In genomic region chr17:79485239-79485638, GRCm38 (mm10) we compare ENCODE assay signal across 21 mouse cellular contexts.
DNase-seq lines count a peak whose midpoint lies in the region; ATAC-seq and TF ChIP-seq lines count a peak whose summit lies in the region.
"Had no signal": no experiment of that assay in that cellular context is flagged by ENCODE, and none has a peak within 500 bp of the region (broad histone marks: within the 10 kb centered on the region; RNA-seq: fewer than 3 reads in every experiment).

No protein-coding gene starts in this region.

- H3K9me3 ChIP-seq in liver, embryonic 12.5 days (replicated peaks): no peaks in the 10 kb centered on the region
- H3K9me3 ChIP-seq: embryonic facial prominence, embryonic 13.5 days; forebrain, embryonic 13.5 days; heart, embryonic 10.5 days had no signal

- no peak for TF ChIP-seq POLR2A in liver, adult 2 months (IDR thresholded peaks at IDR 0.05; ENCODE audit: extremely low read depth, insufficient read depth, low read length)

- no peaks in the 10 kb centered on the region for H3K4me1 ChIP-seq in liver, adult 2 months (ENCODE audit: control insufficient read depth, insufficient read depth, low read length)
- no peaks in the 10 kb centered on the region for H3K4me1 ChIP-seq in liver, embryonic 12.5 days
- H3K4me1 ChIP-seq: embryonic facial prominence, embryonic 13.5 days; forebrain, embryonic 13.5 days had no signal

- peak; percentile 15 for DNase-seq in liver, adult 2 months (ENCODE audit: extremely low read depth, low read depth, low spot score)
- peak; percentile 7 for DNase-seq in c-Kit-positive CD71-negative TER-119-negative erythroid progenitor cells, embryonic 14.5 days (ENCODE audit: low read depth)
- DNase-seq in left cerebral cortex, postnatal 25 days (ENCODE audit: low spot score in 2 of 2): no peak
- no peak for DNase-seq in urinary bladder, postnatal 36 days (ENCODE audit: low spot score in 2 of 2)
- DNase-seq: adrenal gland, postnatal 14 days; cerebellum, adult 2 months; cerebellum, postnatal 14 days; forebrain, postnatal 0 days; gastrocnemius, postnatal 14 days; heart, postnatal 10 days; heart, postnatal 4 days had no signal

- H3K4me2 ChIP-seq in liver, embryonic 12.5 days: no peak overlapping the region
- H3K4me2 ChIP-seq: embryonic facial prominence, embryonic 13.5 days; forebrain, embryonic 13.5 days; hindbrain, embryonic 14.5 days had no signal

- no peaks in the 10 kb centered on the region for H3K36me3 ChIP-seq in liver, adult 2 months (ENCODE audit: control insufficient read depth, insufficient read depth, low read length)
- no peaks in the 10 kb centered on the region for H3K36me3 ChIP-seq in liver, embryonic 12.5 days
- H3K36me3 ChIP-seq: embryonic facial prominence, embryonic 13.5 days; heart, embryonic 10.5 days had no signal

- 68% methylated on average over 5 of the region's 5 CpGs for WGBS in liver, adult 2 months
- 41% methylated on average over 5 of the region's 5 CpGs for WGBS in liver, embryonic 12.5 days (ENCODE audit: insufficient replicate concordance)

- H3K9ac ChIP-seq in liver, adult 2 months (ENCODE audit: low read depth, low read length): no peak overlapping the region
- H3K9ac ChIP-seq in liver, embryonic 12.5 days: no peak overlapping the region
- H3K9ac ChIP-seq: embryonic facial prominence, embryonic 13.5 days; forebrain, embryonic 13.5 days; forebrain, postnatal 0 days; hindbrain, embryonic 14.5 days had no signal

- no peaks in the 10 kb centered on the region for H3K79me2 ChIP-seq in liver, adult 2 months (ENCODE audit: control insufficient read depth, insufficient read depth, low read length)

- no peak for ATAC-seq in liver, embryonic 12.5 days
- ATAC-seq in megakaryocyte, adult 5-6 weeks (ENCODE audit: poor library complexity, severe bottlenecking): peak; percentile 89
- ATAC-seq in neutrophil, adult 5-6 weeks (ENCODE audit: extremely low read depth, insufficient number of reproducible peaks, low FRiP score, poor library complexity, severe bottlenecking): peak; percentile 92
- ATAC-seq: activated CD4-positive, CD25-positive, alpha-beta regulatory T cell, adult 4 months; forebrain, embryonic 13.5 days; forebrain, postnatal 0 days; Patski had no signal

- H3K27ac ChIP-seq in liver, adult 2 months (replicated peaks; ENCODE audit: insufficient read depth, low read depth, low read length): no peak overlapping the region
- H3K27ac ChIP-seq in liver, embryonic 12.5 days: no peak overlapping the region
- H3K27ac ChIP-seq: embryonic facial prominence, embryonic 13.5 days; forebrain, embryonic 13.5 days; heart, embryonic 10.5 days; hindbrain, embryonic 14.5 days had no signal

- H3K4me3 ChIP-seq in liver, adult 2 months (ENCODE audit: insufficient read depth, low read depth, low read length): no peak overlapping the region
- H3K4me3 ChIP-seq in liver, embryonic 12.5 days: no peak overlapping the region
- H3K4me3 ChIP-seq: embryonic facial prominence, embryonic 13.5 days; forebrain, embryonic 13.5 days; heart, embryonic 10.5 days had no signal

- TF ChIP-seq CTCF in liver, adult 2 months (IDR thresholded peaks at IDR 0.05; ENCODE audit: low read depth, low read length): no peak

- H3K27me3 ChIP-seq in liver, adult 2 months (ENCODE audit: control insufficient read depth, insufficient read depth, low read length): no peaks in the 10 kb centered on the region
- no peaks in the 10 kb centered on the region for H3K27me3 ChIP-seq in liver, embryonic 12.5 days (replicated peaks)
- H3K27me3 ChIP-seq: CH12.LX; embryonic facial prominence, embryonic 13.5 days; forebrain, embryonic 13.5 days; Patski had no signal

- intact Hi-C loops in left cerebral cortex, postnatal 25 days (cut with DNase I): no loop called here

Comparison
In these comparisons a context has a peak if more than half of its experiments do, and no peak if none do; other contexts are left out.
1. DNase-seq: peak in liver, adult 2 months (single experiment) and c-Kit-positive CD71-negative TER-119-negative erythroid progenitor cells, embryonic 14.5 days (single experiment); none in left cerebral cortex, postnatal 25 days (0 of 2) and urinary bladder, postnatal 36 days (0 of 2).